In the genomic region with DNA sequence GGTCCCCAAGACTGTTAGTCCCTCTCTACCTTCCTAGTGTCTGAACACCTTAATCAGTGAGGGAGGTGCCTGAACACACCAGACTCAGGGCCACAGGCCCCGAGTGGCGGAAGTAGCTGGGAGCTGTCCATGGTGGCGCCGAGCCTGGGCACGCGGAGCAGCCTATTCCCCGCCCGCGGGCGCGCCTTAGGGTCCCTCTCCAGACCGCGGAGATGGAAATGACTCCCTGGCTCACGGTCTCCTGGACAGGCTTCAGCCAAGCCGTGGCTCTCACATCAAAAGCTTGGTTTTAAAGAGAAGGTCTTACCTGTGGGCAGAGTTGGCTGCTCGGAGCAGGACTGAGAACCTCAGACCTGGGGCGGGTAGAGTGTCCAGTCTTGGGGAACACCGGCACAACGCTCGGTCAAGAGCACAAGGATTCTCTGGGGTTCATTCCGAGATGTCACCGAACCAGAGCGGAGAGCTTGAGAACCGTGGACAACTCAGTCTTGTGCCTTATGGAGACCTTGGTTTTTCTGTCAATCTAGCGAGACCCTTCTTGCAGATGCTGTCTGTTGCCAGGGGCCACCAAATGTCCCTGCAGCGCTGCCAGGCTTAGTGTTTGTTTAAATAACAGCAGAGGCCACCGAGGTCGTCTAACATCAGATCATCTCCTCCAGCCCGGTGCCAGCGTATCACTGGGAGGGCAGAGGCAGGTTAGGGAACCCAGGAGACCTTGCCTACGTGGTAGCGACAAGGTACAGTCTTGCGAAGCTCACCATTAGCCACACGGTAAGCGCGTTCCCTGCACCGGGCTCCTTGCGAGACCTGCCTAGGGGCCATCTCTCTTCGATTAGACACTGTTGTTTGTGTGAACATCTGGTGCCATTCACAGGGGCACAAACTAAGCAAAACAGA, we compare ENCODE assay signal across 9 mouse cellular contexts. TPM values are rescaled to one million over a fixed set of nuclear protein-coding genes. Genes with fewer than 3 reads are reported as not detected.
DNase-seq lines count a peak whose midpoint lies in the region; ATAC-seq and TF ChIP-seq lines count a peak whose summit lies in the region.
"Had no signal": no experiment of that assay in that cellular context is flagged by ENCODE, and none has a peak within 500 bp of the region (broad histone marks: within the 10 kb centered on the region; RNA-seq: fewer than 3 reads in every experiment).

No protein-coding gene starts in this region.

- TF ChIP-seq POLR2A in cortical plate, adult 2 months (IDR thresholded peaks at IDR 0.05; ENCODE audit: extremely low read depth, insufficient read depth, low read length), result no peak

- H3K4me2 ChIP-seq in heart, embryonic 11.5 days, result peak overlapping the region; percentile 81

- TF ChIP-seq CTCF in cortical plate, adult 2 months (IDR thresholded peaks at IDR 0.05; ENCODE audit: extremely low read depth, insufficient read depth, low read length), result no peak

- H3K4me1 ChIP-seq in cortical plate, adult 2 months (ENCODE audit: control insufficient read depth, insufficient read depth, low read length), result no peaks in the 10 kb centered on the region
- peaks cover 5% of the 10 kb centered on the region; the same call in 1 of the 2 replicates for H3K4me1 ChIP-seq in heart, embryonic 11.5 days (ENCODE audit: control insufficient read depth, insufficient read depth, low read length)

- no peaks in the 10 kb centered on the region for H3K36me3 ChIP-seq in heart, embryonic 11.5 days (ENCODE audit: control insufficient read depth, insufficient read depth, low read length)

- peak overlapping the region; percentile 64 for H3K4me3 ChIP-seq in cortical plate, adult 2 months (ENCODE audit: insufficient read depth, low read length)
- peak overlapping the region; percentile 46 for H3K4me3 ChIP-seq in heart, embryonic 11.5 days (ENCODE audit: low read depth, low read length)

- H3K27ac ChIP-seq in cortical plate, adult 2 months (ENCODE audit: insufficient read depth, low read length), result no peak overlapping the region
- H3K27ac ChIP-seq in heart, embryonic 11.5 days (ENCODE audit: low read depth, low read length), result no peak overlapping the region

- ATAC-seq in heart, embryonic 11.5 days (replicated peaks; ENCODE audit: insufficient number of reproducible peaks, low FRiP score, low TSS enrichment), result no peak

- no peaks in the 10 kb centered on the region for H3K9me3 ChIP-seq in heart, embryonic 11.5 days (replicated peaks; ENCODE audit: control insufficient read depth, low read length)

- 4% methylated on average over 39 of the region's 39 CpGs for WGBS in heart, embryonic 11.5 days (ENCODE audit: insufficient replicate concordance)

- H3K9ac ChIP-seq in heart, embryonic 11.5 days (ENCODE audit: low read depth, low read length), result no peak overlapping the region

- peaks cover 39% of the 10 kb centered on the region for H3K27me3 ChIP-seq in heart, embryonic 11.5 days (ENCODE audit: control insufficient read depth, insufficient read depth, low read length)

- peak; percentile 25 to 32 for DNase-seq in layer of hippocampus, postnatal 36 days
- DNase-seq in layer of hippocampus, adult 11-12 months (ENCODE audit: low spot score), result no peak
- DNase-seq in kidney, adult 9 months, result peak; percentile 57
- peak; percentile 81 for DNase-seq in lung, postnatal 10 days
- peak; percentile 58 for DNase-seq in retina, postnatal 1 day
- DNase-seq in urinary bladder, postnatal 14 days (ENCODE audit: low spot score), result peak; percentile 74

RNA-seq across cellular contexts. Expression of a gene that starts 1.0 kb away (rescaled TPM):
- total RNA-seq in layer of hippocampus, postnatal 36 days (2021), result 10 to 100 TPM; 21.0 to 24.1 TPM
- 5.8 and 6.4 TPM in 2 replicates for polyA plus RNA-seq in cortical plate, adult 2 months (2012; rRNA removed)
- 0.72 and 0.82 TPM in 2 replicates for polyA plus RNA-seq in heart, embryonic 11.5 days (2014; fragmentation: Nextera tagmentation; extraction: Ambion mirVana)
- total RNA-seq: MEL had no signal
